In genomic region chr14:48707844-48708383, GRCm38 (mm10) we compare ENCODE assay signal across 32 mouse cellular contexts. TPM values are rescaled to one million over a fixed set of nuclear protein-coding genes. Genes with fewer than 3 reads are reported as not detected.
DNase-seq lines count a peak whose midpoint lies in the region; ATAC-seq and TF ChIP-seq lines count a peak whose summit lies in the region.
"Had no signal": no experiment of that assay in that cellular context is flagged by ENCODE, and none has a peak within 500 bp of the region (broad histone marks: within the 10 kb centered on the region; RNA-seq: fewer than 3 reads in every experiment).

No protein-coding gene starts in this region.

- WGBS in forebrain, embryonic 10.5 days: 2% methylated on average over 6 of the region's 6 CpGs
- 2% methylated on average over 6 of the region's 6 CpGs for WGBS in forebrain, embryonic 15.5 days
- 2% methylated on average over 6 of the region's 6 CpGs for WGBS in midbrain, embryonic 10.5 days
- 5% methylated on average over 6 of the region's 6 CpGs for WGBS in midbrain, embryonic 16.5 days
- WGBS in limb, embryonic 10.5 days: 2% methylated on average over 6 of the region's 6 CpGs

- TF ChIP-seq POLR2A in brain, embryonic 14.5 days (IDR thresholded peaks at IDR 0.05; ENCODE audit: borderline replicate concordance, extremely low read depth, insufficient read depth, insufficient read length, poor library complexity, severe bottlenecking): no peak

- H3K4me2 ChIP-seq in forebrain, embryonic 15.5 days (replicated peaks): no peak overlapping the region
- no peak overlapping the region for H3K4me2 ChIP-seq in midbrain, embryonic 16.5 days (ENCODE audit: low read length)
- H3K4me2 ChIP-seq: heart, embryonic 13.5 days; hindbrain, embryonic 13.5 days; kidney, embryonic 15.5 days; limb, embryonic 15.5 days; liver, embryonic 13.5 days had no signal

- no peaks in the 10 kb centered on the region for H3K9me3 ChIP-seq in forebrain, embryonic 10.5 days
- no peaks in the 10 kb centered on the region for H3K9me3 ChIP-seq in forebrain, embryonic 15.5 days
- no peaks in the 10 kb centered on the region for H3K9me3 ChIP-seq in midbrain, embryonic 10.5 days (replicated peaks)
- H3K9me3 ChIP-seq in midbrain, embryonic 16.5 days (replicated peaks; ENCODE audit: control insufficient read depth, low read length, poor library complexity, severe bottlenecking): no peaks in the 10 kb centered on the region
- no peaks in the 10 kb centered on the region for H3K9me3 ChIP-seq in limb, embryonic 10.5 days (replicated peaks)
- H3K9me3 ChIP-seq: heart, embryonic 13.5 days; hindbrain, embryonic 13.5 days; kidney, embryonic 15.5 days; limb, embryonic 15.5 days; liver, embryonic 13.5 days; megakaryocyte, embryonic 14.5 days had no signal

- no peak for ATAC-seq in forebrain, embryonic 15.5 days (replicated peaks)
- ATAC-seq in midbrain, embryonic 16.5 days: no peak
- ATAC-seq: intestine, postnatal 0 days; lung, postnatal 0 days; Patski had no signal

- H3K9ac ChIP-seq in forebrain, embryonic 15.5 days (replicated peaks): no peak overlapping the region
- no peak overlapping the region for H3K9ac ChIP-seq in midbrain, embryonic 16.5 days (ENCODE audit: low read depth, low read length)
- H3K9ac ChIP-seq: heart, embryonic 13.5 days; hindbrain, embryonic 13.5 days; kidney, embryonic 15.5 days; limb, embryonic 15.5 days; liver, embryonic 13.5 days had no signal

- no peak for TF ChIP-seq CTCF in brain, embryonic 14.5 days (IDR thresholded peaks at IDR 0.05; ENCODE audit: borderline replicate concordance, extremely low read depth, insufficient read depth, insufficient read length)

- 0 out of 2 replicates have a peak overlapping the region, but pooled peaks have one; percentile 61 for H3K27ac ChIP-seq in forebrain, embryonic 10.5 days
- H3K27ac ChIP-seq in forebrain, embryonic 15.5 days (replicated peaks): no peak overlapping the region
- H3K27ac ChIP-seq in midbrain, embryonic 10.5 days (replicated peaks): peak overlapping the region; percentile 90
- H3K27ac ChIP-seq in midbrain, embryonic 16.5 days (ENCODE audit: low read length): no peak overlapping the region
- no peak overlapping the region for H3K27ac ChIP-seq in limb, embryonic 10.5 days
- H3K27ac ChIP-seq: heart, embryonic 13.5 days; hindbrain, embryonic 13.5 days; kidney, embryonic 15.5 days; left cerebral cortex, adult 2 months; limb, embryonic 15.5 days; liver, embryonic 13.5 days had no signal

- H3K4me1 ChIP-seq in forebrain, embryonic 10.5 days: peaks cover 59% of the 10 kb centered on the region
- H3K4me1 ChIP-seq in forebrain, embryonic 15.5 days: peaks cover 18% of the 10 kb centered on the region
- peaks cover 55% of the 10 kb centered on the region for H3K4me1 ChIP-seq in midbrain, embryonic 10.5 days
- H3K4me1 ChIP-seq in midbrain, embryonic 16.5 days (ENCODE audit: control insufficient read depth, insufficient read depth, low read length): peaks cover 15% of the 10 kb centered on the region
- peaks cover 17% of the 10 kb centered on the region for H3K4me1 ChIP-seq in limb, embryonic 10.5 days
- H3K4me1 ChIP-seq: liver, embryonic 13.5 days; megakaryocyte, embryonic 14.5 days had no signal

- H3K36me3 ChIP-seq in forebrain, embryonic 10.5 days (replicated peaks): no peaks in the 10 kb centered on the region
- H3K36me3 ChIP-seq in forebrain, embryonic 15.5 days: no peaks in the 10 kb centered on the region
- peaks cover under 1% of the 10 kb centered on the region; the same call in 1 of the 2 replicates for H3K36me3 ChIP-seq in midbrain, embryonic 10.5 days
- H3K36me3 ChIP-seq in midbrain, embryonic 16.5 days (ENCODE audit: control insufficient read depth, insufficient read depth, low read length): no peaks in the 10 kb centered on the region
- no peaks in the 10 kb centered on the region for H3K36me3 ChIP-seq in limb, embryonic 10.5 days
- H3K36me3 ChIP-seq: heart, embryonic 13.5 days; hindbrain, embryonic 13.5 days; kidney, embryonic 15.5 days; limb, embryonic 15.5 days; liver, embryonic 13.5 days had no signal

- no peak for DNase-seq in forebrain, embryonic 10.5 days (ENCODE audit: extremely low spot score, low spot score)
- DNase-seq in midbrain, embryonic 10.5 days (ENCODE audit: low spot score): peak; percentile 23
- peak; percentile 69 for DNase-seq in brain, embryonic 14.5 days (ENCODE audit: low read depth)
- DNase-seq in limb, embryonic 10.5 days (ENCODE audit: low spot score): peak; percentile 32
- no peak for DNase-seq in spleen, postnatal 14 days (ENCODE audit: low spot score in 2 of 2)
- no peak for DNase-seq in right cerebral cortex, adult 2 months (ENCODE audit: low spot score in 2 of 2)
- DNase-seq: adrenal gland, postnatal 10 days; cerebellum, adult 11-12 months; cerebellum, adult 9-11 months; gastrocnemius, postnatal 10 days; heart, postnatal 10 days; kidney, postnatal 25 days; liver, embryonic 13.5 days; lung, adult 18-20 months; lung, postnatal 4 days; right cerebral cortex, adult 18-20 months; right cerebral cortex, postnatal 4 days; thymus, adult 2 months; thymus, postnatal 36 days had no signal

- peaks cover 48% of the 10 kb centered on the region for H3K27me3 ChIP-seq in forebrain, embryonic 10.5 days (ENCODE audit: poor library complexity, severe bottlenecking)
- H3K27me3 ChIP-seq in forebrain, embryonic 15.5 days: no peaks in the 10 kb centered on the region
- H3K27me3 ChIP-seq in midbrain, embryonic 10.5 days (ENCODE audit: low read depth, poor library complexity, severe bottlenecking): peaks cover 34% of the 10 kb centered on the region
- H3K27me3 ChIP-seq in midbrain, embryonic 16.5 days (ENCODE audit: control insufficient read depth, insufficient read depth, low read depth, low read length): no peaks in the 10 kb centered on the region
- peaks cover 67% of the 10 kb centered on the region for H3K27me3 ChIP-seq in limb, embryonic 10.5 days (ENCODE audit: low read depth, poor library complexity, severe bottlenecking)

- no peak overlapping the region for H3K4me3 ChIP-seq in forebrain, embryonic 10.5 days
- no peak overlapping the region for H3K4me3 ChIP-seq in forebrain, embryonic 15.5 days
- peak overlapping the region; percentile 20; the same call in 1 of the 2 replicates for H3K4me3 ChIP-seq in midbrain, embryonic 10.5 days
- no peak overlapping the region for H3K4me3 ChIP-seq in midbrain, embryonic 16.5 days (ENCODE audit: low read depth, low read length)
- H3K4me3 ChIP-seq in limb, embryonic 10.5 days: no peak overlapping the region
- H3K4me3 ChIP-seq: heart, embryonic 13.5 days; hindbrain, embryonic 13.5 days; kidney, embryonic 15.5 days; left cerebral cortex, adult 2 months; limb, embryonic 15.5 days; liver, embryonic 13.5 days; megakaryocyte, embryonic 14.5 days had no signal

RNA-seq across cellular contexts. Expression of gene Otx2, which starts 34.3 kb away (rescaled TPM):
- polyA plus RNA-seq in forebrain, embryonic 10.5 days (2016; fragmentation: Nextera tagmentation; extraction: Ambion mirVana): 59.1 and 68.9 TPM in 2 replicates
- 10.7 and 18.8 TPM in 2 replicates for polyA plus RNA-seq in forebrain, embryonic 15.5 days (2015; fragmentation: Nextera tagmentation; extraction: Ambion mirVana)
- polyA plus RNA-seq in midbrain, embryonic 10.5 days (2016; fragmentation: Nextera tagmentation; extraction: Ambion mirVana): 149 and 169 TPM in 2 replicates
- 69.3 and 79.5 TPM in 2 replicates for polyA plus RNA-seq in midbrain, embryonic 16.5 days (2015; fragmentation: Nextera tagmentation; extraction: Ambion mirVana)
- 44.7 and 65.6 TPM in 2 replicates for polyA plus RNA-seq in brain, embryonic 14.5 days (2012; rRNA removed)
- 0.06 TPM in 1 of 2 replicates, not detected in the other for polyA plus RNA-seq in limb, embryonic 10.5 days (2016; fragmentation: Nextera tagmentation; extraction: Ambion mirVana)
- polyA plus RNA-seq: gonadal fat pad, adult 2 months; heart, embryonic 13.5 days; intestine, postnatal 0 days; kidney, embryonic 15.5 days; limb, embryonic 15.5 days; liver, embryonic 13.5 days; lung, postnatal 0 days; Patski; spleen, adult 2 months; thymus, adult 2 months had no signal

Comparison
In these comparisons a context has a peak if more than half of its experiments do, and no peak if none do; other contexts are left out.
1. H3K27ac ChIP-seq: peak in forebrain, embryonic 10.5 days (single experiment) and midbrain, embryonic 10.5 days (single experiment); none in forebrain, embryonic 15.5 days (single experiment), midbrain, embryonic 16.5 days (single experiment) and limb, embryonic 10.5 days (single experiment).
2. DNase-seq: peak in midbrain, embryonic 10.5 days (single experiment), brain, embryonic 14.5 days (single experiment) and limb, embryonic 10.5 days (single experiment); none in forebrain, embryonic 10.5 days (single experiment), spleen, postnatal 14 days (0 of 2) and right cerebral cortex, adult 2 months (0 of 2).
3. RNA of gene Otx2, which starts 34.3 kb away (polyA plus RNA-seq): 149 to 169 TPM in midbrain, embryonic 10.5 days, 69.3 to 79.5 TPM in midbrain, embryonic 16.5 days, 59.1 to 68.9 TPM in forebrain, embryonic 10.5 days, 44.7 to 65.6 TPM in brain, embryonic 14.5 days and 10.7 to 18.8 TPM in forebrain, embryonic 15.5 days; 0.06 TPM in limb, embryonic 10.5 days; every median in the first group is over 10 times any median in the second.